Mouse (Mus musculus) liver, embryonic 16.5 days (tissue): ENCODE results near the gene Olfr1150-ps1. TPM values are rescaled to one million over a fixed set of nuclear protein-coding genes. Genes with fewer than 3 reads are reported as not detected.

Source experiments
- ATAC-seq: fragments of 200-750 bp; cut with Nextera tagmentation; 2 replicates; pipeline ENCODE4 v1.8.0; 2017; ENCODE audit warnings: low read depth, mild to moderate bottlenecking, moderate number of reproducible peaks, moderate library complexity
- H3K27ac ChIP-seq: fragments of 300-500 bp; sonication (generic); 2 replicates; pipeline ENCODE4 v1.5.1; 2014; ENCODE audit warnings: mild to moderate bottlenecking, low read length
- H3K27me3 ChIP-seq: fragments of 300-500 bp; sonication (generic); 2 replicates; pipeline ENCODE4 v1.6.1; 2014; ENCODE audit warnings: low read depth, low read length, mixed read lengths; ENCODE audit not compliant: control insufficient read depth, insufficient read depth
- H3K36me3 ChIP-seq: fragments of 300-500 bp; sonication (generic); 2 replicates; pipeline ENCODE4 v1.6.1; 2014; ENCODE audit warnings: mild to moderate bottlenecking; ENCODE audit not compliant: control insufficient read depth, insufficient read depth
- H3K4me1 ChIP-seq: fragments of 300-500 bp; sonication (generic); 2 replicates; pipeline ENCODE4 v1.6.1; 2014; ENCODE audit warnings: low read depth, low read length, mixed read lengths; ENCODE audit not compliant: control insufficient read depth
- H3K4me2 ChIP-seq: fragments of 300-500 bp; sonication (generic); 2 replicates; pipeline ENCODE4 v1.6.1; 2014; ENCODE audit warnings: low read depth, low read length, mixed read lengths
- H3K4me3 ChIP-seq: fragments of 300-500 bp; sonication (generic); 2 replicates; pipeline ENCODE4 v1.5.1; 2014; ENCODE audit warnings: low read depth, mild to moderate bottlenecking, low read length
- H3K9ac ChIP-seq: fragments of 300-500 bp; sonication (generic); 2 replicates; pipeline ENCODE4 v1.6.1; 2014; ENCODE audit warnings: low read depth, low read length
- H3K9me3 ChIP-seq: fragments of 300-500 bp; sonication (generic); replicated peaks from 2 replicates; pipeline ENCODE4 v1.6.1; 2016; ENCODE audit warnings: low read length; ENCODE audit not compliant: control insufficient read depth
- WGBS: fragments of 180-500 bp; shearing (Covaris S2); extraction: QIAGEN DNeasy Blood & Tissue Kit; methylation state at CpG from one replicate; pipeline ENCODE4 v1.1.7; 2014; ENCODE audit not compliant: insufficient replicate concordance; 5-methylcytosine and 5-hydroxymethylcytosine counted together
- polyA plus RNA-seq: library from polyadenylated mRNA; unstranded; fragments of >200 nt; fragmentation: Nextera tagmentation; extraction: Ambion mirVana; gene quantifications from 2 replicates; pipeline ENCODE4 v1.2.1, GENCODE M21; 2015

The Olfr1150-ps1 gene
- not detected in 2 replicates for polyA plus RNA-seq

- Histone ChIP-seq H3K9me3 (no peaks in the 10 kb centered on the region), H3K27me3 (no peaks in the 10 kb centered on the region), H3K36me3 (no peaks in the 10 kb centered on the region), H3K27ac (no peak within 1 kb of the TSS), H3K4me3 (no peak within 1 kb of the TSS), H3K4me1 (no peaks in the 10 kb centered on the region), H3K9ac (no peak within 1 kb of the TSS), H3K4me2 (no peak within 1 kb of the TSS)
- 53% methylated on average over 1 of the region's 1 CpGs for WGBS
- no peak for ATAC-seq
These were observed at the start of gene Olfr1150-ps1 for GRCm38 (mm10) chr2:87843693-87844092. Gene Olfr1150-ps1, plus strand, starts transcription at chr2:87843993.

- Histone ChIP-seq H3K9me3 (no peaks in the 10 kb centered on the region), H3K4me3 (no peak within 1 kb of the TSS), H3K9ac (no peak within 1 kb of the TSS), H3K4me2 (no peak within 1 kb of the TSS), H3K27me3 (no peaks in the 10 kb centered on the region), H3K27ac (no peak within 1 kb of the TSS), H3K36me3 (no peaks in the 10 kb centered on the region), H3K4me1 (no peaks in the 10 kb centered on the region)
- no peak for ATAC-seq
These were observed 43.5 kb upstream of the Olfr1150-ps1 start, which contains the start of gene Olfr1143 for GRCm38 (mm10) chr2:87800292-87800691. Gene Olfr1143, plus strand, starts transcription at chr2:87800592.

GRCm38 (mm10) chr2:87809522-87809921, 34.3 kb upstream of the Olfr1150-ps1 start, which contains the start of gene Olfr1145:
Gene Olfr1145, plus strand, starts transcription at chr2:87809822.
- H3K27ac ChIP-seq = no peak within 1 kb of the TSS
- no peaks in the 10 kb centered on the region for H3K9me3 ChIP-seq
- WGBS = 46% methylated on average over 1 of the region's 1 CpGs
- H3K4me3 ChIP-seq = no peak within 1 kb of the TSS
- H3K36me3 ChIP-seq = no peaks in the 10 kb centered on the region
- ATAC-seq = no peak
- no peaks in the 10 kb centered on the region for H3K4me1 ChIP-seq
- no peak within 1 kb of the TSS for H3K4me2 ChIP-seq
- H3K27me3 ChIP-seq = no peaks in the 10 kb centered on the region
- no peak within 1 kb of the TSS for H3K9ac ChIP-seq

GRCm38 (mm10) chr2:87830233-87830632, 13.6 kb upstream of the Olfr1150-ps1 start, which contains the start of gene Olfr1148:
Gene Olfr1148, plus strand, starts transcription at chr2:87830533.
- H3K4me3 ChIP-seq = no peak within 1 kb of the TSS
- no peak for ATAC-seq
- H3K4me1 ChIP-seq = no peaks in the 10 kb centered on the region
- no peak within 1 kb of the TSS for H3K4me2 ChIP-seq
- H3K9ac ChIP-seq = no peak within 1 kb of the TSS
- no peaks in the 10 kb centered on the region for H3K27me3 ChIP-seq
- H3K36me3 ChIP-seq = no peaks in the 10 kb centered on the region
- no peaks in the 10 kb centered on the region for H3K9me3 ChIP-seq
- WGBS = 64% methylated on average over 1 of the region's 1 CpGs
- no peak within 1 kb of the TSS for H3K27ac ChIP-seq

GRCm38 (mm10) chr2:87855562-87855961, 11.8 kb downstream of the Olfr1150-ps1 start, which contains the start of gene Olfr1151:
Gene Olfr1151, plus strand, starts transcription at chr2:87855862.
- H3K27me3 ChIP-seq = no peaks in the 10 kb centered on the region
- no peaks in the 10 kb centered on the region for H3K36me3 ChIP-seq
- H3K4me3 ChIP-seq = no peak within 1 kb of the TSS
- 67% methylated on average over 1 of the region's 1 CpGs for WGBS
- no peak within 1 kb of the TSS for H3K27ac ChIP-seq
- no peak within 1 kb of the TSS for H3K9ac ChIP-seq
- ATAC-seq = no peak
- H3K4me1 ChIP-seq = no peaks in the 10 kb centered on the region
- H3K9me3 ChIP-seq = no peaks in the 10 kb centered on the region; the same call in 1 of the 2 replicates
- H3K4me2 ChIP-seq = no peak within 1 kb of the TSS

GRCm38 (mm10) chr2:87866192-87866591, 22.4 kb downstream of the Olfr1150-ps1 start, which contains the start of gene Olfr1152:
Gene Olfr1152, plus strand, starts transcription at chr2:87866492.
- Histone ChIP-seq H3K36me3 (no peaks in the 10 kb centered on the region), H3K27ac (no peak within 1 kb of the TSS), H3K9ac (no peak within 1 kb of the TSS), H3K4me1 (no peaks in the 10 kb centered on the region), H3K9me3 (no peaks in the 10 kb centered on the region), H3K4me3 (no peak within 1 kb of the TSS), H3K27me3 (no peaks in the 10 kb centered on the region), H3K4me2 (no peak within 1 kb of the TSS)
- ATAC-seq = no peak

GRCm38 (mm10) chr2:87894662-87895061, 50.9 kb downstream of the Olfr1150-ps1 start, which contains the start of gene Olfr1153:
Gene Olfr1153, plus strand, starts transcription at chr2:87894962.
- Histone ChIP-seq H3K9me3 (no peaks in the 10 kb centered on the region), H3K27ac (no peak within 1 kb of the TSS), H3K9ac (no peak within 1 kb of the TSS), H3K4me2 (no peak within 1 kb of the TSS), H3K4me3 (no peak within 1 kb of the TSS), H3K4me1 (no peaks in the 10 kb centered on the region), H3K27me3 (no peaks in the 10 kb centered on the region), H3K36me3 (no peaks in the 10 kb centered on the region)
- no peak for ATAC-seq
- 51% methylated on average over 1 of the region's 1 CpGs for WGBS

Other genes with a start within 250 kb of the Olfr1150-ps1 start
- not detected in 2 replicates for gene Olfr1130, start 237.8 kb upstream of the Olfr1150-ps1 start, polyA plus RNA-seq
- not detected in 2 replicates for gene Olfr1131, start 216.9 kb upstream of the Olfr1150-ps1 start, polyA plus RNA-seq
- not detected in 2 replicates for gene Olfr1132, start 206.5 kb upstream of the Olfr1150-ps1 start, polyA plus RNA-seq
- not detected in 2 replicates for gene Olfr1133, start 196.6 kb upstream of the Olfr1150-ps1 start, polyA plus RNA-seq
- not detected in 2 replicates for gene Olfr1134, start 185.5 kb upstream of the Olfr1150-ps1 start, polyA plus RNA-seq
- gene Olfr1135, start 170.3 kb upstream of the Olfr1150-ps1 start, polyA plus RNA-seq = not detected in 2 replicates
- gene Olfr1136, start 150.0 kb upstream of the Olfr1150-ps1 start, polyA plus RNA-seq = not detected in 2 replicates
- not detected in 2 replicates for gene Olfr1137, start 130.8 kb upstream of the Olfr1150-ps1 start, polyA plus RNA-seq
- gene Olfr1138, start 104.0 kb upstream of the Olfr1150-ps1 start, polyA plus RNA-seq = not detected in 2 replicates
- not detected in 2 replicates for gene Olfr1140, start 100.2 kb upstream of the Olfr1150-ps1 start, polyA plus RNA-seq
- not detected in 2 replicates for gene Olfr1141, start 90.0 kb upstream of the Olfr1150-ps1 start, polyA plus RNA-seq
- gene Olfr152, start 64.5 kb upstream of the Olfr1150-ps1 start, polyA plus RNA-seq = not detected in 2 replicates
- gene Olfr1143, start 43.4 kb upstream of the Olfr1150-ps1 start, polyA plus RNA-seq = not detected in 2 replicates
- not detected in 2 replicates for gene Olfr1145, start 34.2 kb upstream of the Olfr1150-ps1 start, polyA plus RNA-seq
- not detected in 2 replicates for gene Olfr1148, start 13.5 kb upstream of the Olfr1150-ps1 start, polyA plus RNA-seq
- gene Olfr1151, start 11.9 kb downstream of the Olfr1150-ps1 start, polyA plus RNA-seq = not detected in 2 replicates
- not detected in 2 replicates for gene Olfr1152, start 22.5 kb downstream of the Olfr1150-ps1 start, polyA plus RNA-seq
- not detected in 2 replicates for gene Olfr1153, start 51.0 kb downstream of the Olfr1150-ps1 start, polyA plus RNA-seq
- not detected in 2 replicates for gene Olfr1154, start 61.2 kb downstream of the Olfr1150-ps1 start, polyA plus RNA-seq
- not detected in 2 replicates for gene Olfr1155, start 101.1 kb downstream of the Olfr1150-ps1 start, polyA plus RNA-seq
- gene Olfr1156, start 109.1 kb downstream of the Olfr1150-ps1 start, polyA plus RNA-seq = not detected in 2 replicates
- not detected in 2 replicates for gene Olfr1157, start 124.3 kb downstream of the Olfr1150-ps1 start, polyA plus RNA-seq
- not detected in 2 replicates for gene Olfr74, start 130.7 kb downstream of the Olfr1150-ps1 start, polyA plus RNA-seq
- gene Olfr1158, start 146.1 kb downstream of the Olfr1150-ps1 start, polyA plus RNA-seq = not detected in 2 replicates
- not detected in 2 replicates for gene Olfr1160, start 164.3 kb downstream of the Olfr1150-ps1 start, polyA plus RNA-seq
- gene Olfr1161, start 178.8 kb downstream of the Olfr1150-ps1 start, polyA plus RNA-seq = not detected in 2 replicates
- not detected in 2 replicates for gene Olfr73, start 193.7 kb downstream of the Olfr1150-ps1 start, polyA plus RNA-seq
- gene Olfr1162, start 207.1 kb downstream of the Olfr1150-ps1 start, polyA plus RNA-seq = not detected in 2 replicates
- gene Olfr1163, start 227.8 kb downstream of the Olfr1150-ps1 start, polyA plus RNA-seq = not detected in 2 replicates
- not detected in 2 replicates for gene Olfr1164, start 250.0 kb downstream of the Olfr1150-ps1 start, polyA plus RNA-seq